Mouse (Mus musculus) spleen, postnatal 36 days (tissue): ENCODE measurements around the gene Pxn.
"Not testable (repeated sequence)": the region's sequence is repeated elsewhere in the genome, so short reads cannot be mapped to it uniquely, and the experiment has no call there.

Experiments
- DNase-seq, 2 experiments: peaks; one replicate each; pipeline ENCODE4 v3.0.0; 2022; ENCODE audit warnings: low spot score in 2 of 2, mixed read lengths in 1 of 2

Pxn gene

GRCm38 (mm10) chr5:115551386-115551785 lies 44.9 kb downstream of the Pxn start:
- no peak for DNase-seq

- no peak for DNase-seq
Measured at GRCm38 (mm10) chr5:115551799-115552198, 45.3 kb downstream of the Pxn start.

DNA sequence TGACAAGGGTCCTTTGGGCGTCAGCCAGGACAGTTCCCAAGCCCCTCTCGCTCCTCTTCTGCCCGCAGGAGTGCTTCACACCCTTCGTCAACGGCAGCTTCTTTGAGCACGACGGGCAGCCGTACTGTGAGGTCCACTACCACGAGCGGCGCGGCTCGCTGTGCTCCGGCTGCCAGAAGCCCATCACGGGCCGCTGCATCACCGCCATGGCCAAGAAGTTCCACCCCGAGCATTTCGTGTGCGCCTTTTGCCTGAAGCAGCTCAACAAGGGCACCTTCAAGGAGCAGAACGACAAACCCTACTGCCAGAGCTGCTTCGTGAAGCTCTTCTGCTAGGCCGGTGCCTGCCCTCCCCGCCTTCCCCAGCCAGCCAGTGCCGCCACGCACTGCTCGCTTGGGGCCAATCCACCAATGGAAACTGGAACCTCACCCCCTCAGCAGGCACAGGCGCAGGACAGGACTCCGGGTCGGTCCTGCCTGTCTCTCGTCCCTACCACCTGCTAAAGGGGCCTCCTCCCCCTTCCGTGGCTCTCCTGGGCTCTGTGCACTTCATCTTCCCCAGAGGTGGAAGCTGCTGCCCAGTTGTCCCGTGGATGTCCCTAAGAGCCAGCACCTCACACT lies 47.4 kb downstream of the Pxn start:
- DNase-seq = no peak

GRCm38 (mm10) chr5:115554536-115555291 lies 48.2 kb downstream of the Pxn start:
- no peak for DNase-seq

DNA sequence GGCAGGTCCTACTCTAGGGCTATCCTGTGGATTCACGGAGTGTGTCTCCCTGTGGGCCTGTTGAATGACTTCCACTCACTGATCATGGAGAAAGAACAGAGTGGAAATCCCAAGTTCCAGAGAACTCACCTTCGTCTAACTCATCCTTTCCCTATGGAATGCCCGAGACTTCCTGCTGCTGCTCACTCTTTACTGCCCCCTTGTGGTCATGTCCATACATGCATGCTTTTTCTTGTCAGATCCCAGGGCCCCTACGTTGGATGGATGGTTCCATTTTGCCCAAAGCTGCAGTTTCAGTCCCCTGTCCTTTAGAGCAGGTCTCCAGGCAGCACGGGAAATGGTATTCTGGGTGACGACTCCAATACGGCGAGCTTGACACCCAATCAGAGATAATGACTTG lies 49.7 kb downstream of the Pxn start:
- DNase-seq = peak; percentile 33 to 49

- no peak for DNase-seq
Measured at GRCm38 (mm10) chr5:115558182-115558794, 51.8 kb downstream of the Pxn start.

- DNase-seq = peak; percentile 99
Measured at GRCm38 (mm10) chr5:115559237-115560101, 53.0 kb downstream of the Pxn start, which contains the start of gene Rplp0. TSS of gene Rplp0 (plus strand) at chr5:115559467.

DNA sequence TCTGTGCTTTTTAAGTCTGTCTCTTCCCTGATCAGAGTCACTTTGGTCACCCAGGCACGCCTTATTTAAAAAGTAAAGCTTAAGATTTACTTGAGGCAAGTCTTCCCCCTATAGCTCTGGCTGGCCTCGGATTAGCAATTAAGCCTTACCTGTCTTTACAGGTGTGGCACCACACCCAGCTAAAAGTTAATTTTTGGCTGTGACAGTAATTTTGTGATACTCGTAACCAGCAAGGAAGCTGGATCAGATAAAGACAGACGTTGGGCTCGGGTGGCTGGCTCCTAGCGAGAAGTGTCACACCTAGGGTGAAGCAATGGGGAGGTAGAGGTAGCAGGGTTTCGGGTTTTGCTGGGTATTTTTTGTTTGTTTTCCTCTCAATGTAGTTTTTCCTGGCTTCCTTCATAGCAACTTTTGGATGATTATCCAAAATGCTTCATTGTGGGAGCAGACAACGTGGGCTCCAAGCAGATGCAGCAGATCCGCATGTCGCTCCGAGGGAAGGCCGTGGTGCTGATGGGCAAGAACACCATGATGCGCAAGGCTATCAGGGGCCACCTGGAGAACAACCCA lies 53.9 kb downstream of the Pxn start:
- DNase-seq = no peak

DNA sequence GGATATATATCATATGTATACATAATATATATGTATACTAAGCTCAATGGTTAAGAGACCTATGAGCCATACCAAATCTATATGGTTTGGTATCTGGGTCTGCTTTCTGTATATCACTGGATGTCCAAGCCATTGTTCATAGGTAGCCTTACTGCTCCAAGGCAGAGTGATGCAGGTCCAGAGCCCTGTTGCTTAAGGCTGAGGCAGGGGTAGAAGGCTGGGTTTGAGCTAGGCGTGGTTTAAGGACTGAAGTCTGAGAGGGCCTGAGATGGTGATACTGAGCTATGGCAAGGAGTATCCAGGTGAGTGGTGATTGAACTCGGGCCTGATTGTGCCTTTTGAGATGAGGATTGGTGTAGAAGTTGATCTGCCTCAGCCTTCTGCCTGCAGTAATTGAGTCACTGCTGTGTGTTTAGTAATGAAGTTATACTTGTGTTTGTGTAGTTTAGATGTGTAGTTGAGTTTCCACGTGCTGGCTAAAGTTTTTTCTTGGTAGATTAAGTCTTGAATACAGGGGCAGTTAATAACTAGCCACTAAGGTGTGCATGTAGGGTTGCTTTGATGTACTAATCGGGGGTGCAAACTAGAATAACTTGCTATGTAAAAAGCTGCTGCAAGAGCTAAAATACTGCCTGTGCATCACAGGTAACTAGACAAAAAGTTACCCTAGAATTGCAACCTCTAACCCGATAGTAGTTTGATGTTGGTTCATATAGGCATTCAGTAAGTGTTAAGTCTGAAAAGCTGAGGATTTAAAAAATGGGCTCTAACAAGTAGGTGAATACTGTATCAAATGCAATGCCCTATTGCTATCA lies 57.5 kb downstream of the Pxn start:
- DNase-seq = no peak

GRCm38 (mm10) chr5:115564737-115565393 lies 58.4 kb downstream of the Pxn start, which contains the start of gene Gcn1l1:
TSS of gene Gcn1l1 (plus strand) at chr5:115565254.
- peak; percentile 75 to 78 for DNase-seq

DNA sequence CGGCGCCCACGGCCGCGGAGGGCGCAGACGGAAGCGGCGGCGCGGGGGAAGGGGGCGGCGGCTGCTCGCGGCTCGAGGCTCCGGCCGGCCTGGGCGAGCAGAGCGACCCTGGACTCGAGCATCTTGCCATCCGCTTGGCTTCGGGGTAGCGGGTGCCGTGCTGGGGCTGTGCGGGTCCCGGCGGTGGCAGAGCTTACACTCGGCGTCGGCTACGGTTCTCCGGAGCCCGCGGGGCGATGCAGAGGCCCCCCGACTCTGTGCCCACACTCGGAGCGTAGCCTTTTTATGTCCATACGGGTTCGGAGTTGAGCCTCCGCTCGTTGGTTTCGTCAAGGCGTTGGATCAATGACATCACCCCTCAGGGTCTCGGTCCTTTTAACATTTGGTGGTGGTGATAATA lies 58.9 kb downstream of the Pxn start:
- DNase-seq = no peak

DNA sequence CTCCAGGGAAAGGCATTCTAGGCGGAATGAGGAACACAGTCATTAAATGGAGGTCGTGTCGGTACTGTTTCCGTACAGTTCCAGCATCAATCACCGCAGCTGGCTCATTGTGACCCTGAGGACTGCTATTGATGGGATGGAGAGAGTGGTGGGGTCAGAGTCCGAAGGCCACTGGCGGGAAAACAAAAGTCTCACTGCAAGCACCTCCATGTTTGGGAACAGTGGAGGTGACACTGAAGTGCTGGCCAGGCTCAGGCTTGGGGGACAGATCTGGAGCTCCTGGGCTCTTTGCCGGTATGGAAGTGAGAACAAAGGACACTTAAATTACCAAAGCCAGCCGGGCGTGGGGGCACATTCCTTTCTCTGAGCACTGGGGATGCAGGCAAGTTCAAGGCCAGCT lies 62.2 kb downstream of the Pxn start:
- no peak for DNase-seq

DNA sequence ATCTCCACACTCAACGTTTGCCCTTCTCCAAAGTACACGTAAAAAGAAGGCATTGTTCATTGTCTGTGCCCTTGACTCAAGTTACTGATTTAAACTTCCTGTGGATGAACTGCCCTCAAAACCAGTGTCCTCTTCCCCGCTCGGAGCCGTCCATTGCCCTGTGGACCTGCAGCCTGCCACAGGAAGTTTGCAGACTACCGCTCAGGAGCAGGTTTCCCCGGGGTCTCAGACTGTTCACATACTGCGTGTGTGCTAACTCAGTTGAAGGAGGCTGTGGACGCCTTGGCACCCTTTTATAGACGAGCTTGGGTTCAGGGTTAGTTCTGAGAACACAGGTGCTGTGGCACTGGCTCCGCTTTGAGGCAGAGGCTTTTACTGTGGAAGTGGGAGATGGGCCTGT lies 62.8 kb downstream of the Pxn start:
- DNase-seq = no peak

DNA sequence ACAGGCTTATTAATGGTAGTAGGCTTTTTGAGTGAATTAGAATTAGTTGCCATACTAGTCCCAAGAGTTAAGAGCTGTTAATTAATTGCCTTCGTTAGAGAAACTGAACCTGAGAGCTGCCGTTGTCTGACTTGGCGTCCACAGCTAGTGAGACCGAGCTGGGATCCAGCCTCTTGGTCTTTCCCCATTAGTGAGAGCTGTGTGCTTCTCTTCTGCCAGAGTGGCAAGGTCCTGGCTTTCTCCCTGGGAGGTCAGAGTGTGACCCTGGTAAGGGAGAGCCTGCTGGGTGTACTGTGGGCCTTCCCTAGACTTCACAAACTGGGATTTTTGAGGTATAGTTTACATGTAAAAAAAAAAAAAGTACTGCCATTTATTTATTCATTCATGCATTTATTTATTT lies 63.2 kb downstream of the Pxn start:
- DNase-seq = no peak

DNA sequence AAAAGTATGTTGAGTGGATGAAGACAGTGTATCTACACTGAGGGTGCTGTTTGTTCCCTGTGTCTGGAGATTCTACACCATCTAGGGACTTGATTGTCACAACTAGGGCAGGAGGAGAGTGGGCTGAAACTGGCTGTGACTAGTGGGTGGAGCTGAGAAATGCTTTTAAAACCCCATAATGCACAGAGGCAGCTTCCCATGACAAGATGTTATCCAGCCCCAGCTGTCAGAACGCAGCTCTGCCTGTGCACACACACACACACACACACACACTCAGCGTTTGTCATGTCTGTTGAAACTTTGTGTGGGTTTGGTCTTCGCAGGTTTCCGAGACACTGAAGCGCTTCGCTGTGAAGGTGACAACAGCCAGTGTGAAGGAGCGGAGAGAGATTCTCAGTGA lies 64.6 kb downstream of the Pxn start:
- no peak for DNase-seq

DNA sequence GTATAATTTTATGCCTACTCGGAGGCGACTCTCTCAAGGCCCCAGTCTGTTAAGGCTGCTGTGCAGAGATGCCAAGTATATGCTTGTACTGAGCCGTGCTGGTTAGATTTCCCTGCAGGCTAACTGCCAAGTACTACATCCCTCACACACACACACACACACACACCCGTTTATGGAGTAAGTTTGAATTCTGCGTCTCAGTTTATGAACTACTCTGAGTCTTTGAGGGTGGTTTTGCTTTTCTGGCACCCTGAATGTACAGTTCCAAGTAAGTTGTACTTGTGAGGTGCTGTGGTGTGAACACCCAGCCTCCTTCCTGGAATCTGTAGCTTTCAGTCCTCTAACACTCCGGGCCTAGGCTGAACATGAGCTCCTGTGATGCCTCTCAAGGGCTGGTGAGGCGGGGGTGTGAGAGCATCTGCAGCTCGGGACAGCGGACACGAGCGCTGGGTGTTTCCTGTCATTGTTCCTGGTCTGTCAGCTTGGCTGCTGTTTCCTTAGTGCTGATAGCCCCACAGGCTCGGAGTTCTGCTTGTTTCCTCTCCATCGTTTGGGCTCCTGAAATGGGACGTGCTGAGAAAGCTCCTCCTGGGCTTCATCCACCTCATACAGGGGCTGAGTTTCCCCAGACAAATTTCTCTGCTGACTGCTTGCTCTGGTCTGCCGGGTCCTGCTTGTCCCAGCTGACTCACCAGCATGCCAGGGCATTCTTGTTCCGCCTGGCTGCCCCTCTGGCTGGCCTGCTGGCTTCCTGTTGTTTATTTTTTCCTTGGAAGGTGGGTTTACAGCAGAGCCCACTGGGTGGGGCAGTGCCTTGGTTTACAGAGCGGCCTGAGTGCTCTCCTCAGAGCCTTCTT lies 66.4 kb downstream of the Pxn start:
- no peak for DNase-seq

DNA sequence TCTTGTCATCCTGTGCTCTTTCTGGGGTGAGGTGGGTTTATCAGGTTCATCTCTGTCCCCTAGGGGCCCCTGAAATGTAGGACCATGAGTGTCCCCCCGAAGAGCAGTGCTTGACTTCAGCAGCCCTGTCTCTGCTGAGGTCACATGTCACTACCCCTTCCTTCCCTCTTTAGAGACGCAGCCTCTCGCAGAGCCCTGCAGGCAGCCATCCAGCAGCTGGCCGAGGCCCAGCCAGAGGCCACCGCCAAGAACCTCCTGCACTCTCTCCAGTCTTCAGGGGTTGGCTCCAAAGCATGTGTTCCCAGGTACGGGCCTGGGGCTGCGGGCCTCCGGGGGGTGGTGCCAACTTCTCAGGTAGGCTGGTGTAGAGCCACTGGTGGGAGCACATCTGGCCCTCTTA lies 68.5 kb downstream of the Pxn start:
- DNase-seq = no peak

GRCm38 (mm10) chr5:115577686-115578085 lies 71.2 kb downstream of the Pxn start:
- not testable (repeated sequence) for DNase-seq

DNA sequence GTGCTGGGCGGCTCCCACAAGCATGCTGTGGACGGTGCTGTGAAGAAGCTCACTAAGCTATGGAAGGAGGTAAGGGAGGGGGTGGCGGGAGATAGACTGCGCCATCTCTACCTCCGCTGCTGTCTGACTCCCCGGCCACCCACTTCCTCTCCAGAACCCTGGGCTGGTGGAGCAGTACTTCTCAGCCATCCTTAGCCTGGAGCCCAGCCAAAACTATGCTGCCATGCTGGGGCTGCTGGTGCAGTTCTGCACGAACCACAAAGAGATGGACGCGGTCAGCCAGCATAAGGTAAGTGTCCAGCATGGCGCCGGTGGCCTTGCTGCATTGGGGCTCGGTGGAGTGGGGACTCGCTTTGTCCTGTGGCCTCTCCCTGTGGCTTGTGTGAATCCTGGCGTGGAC lies 72.4 kb downstream of the Pxn start:
- no peak for DNase-seq
